Mouse (Mus musculus): ENCODE measurements around the gene Pla2g7. TPM values are rescaled to one million over a fixed set of nuclear protein-coding genes. Genes with fewer than 3 reads are reported as not detected.
A peak's percentile ranks its signal among the peaks of the same experiment; 100 is the strongest.
"Not testable (repeated sequence)": the region's sequence is repeated elsewhere in the genome, so short reads cannot be mapped to it uniquely, and the experiment has no call there.

Gene Pla2g7
- 8.6 and 14.8 TPM in 2 replicates for polyA plus RNA-seq (2012; rRNA removed)

GRCm38 (mm10) chr17:43567992-43568888 lies at the start of gene Pla2g7:
Gene Pla2g7 (plus strand): TSS chr17:43568098.
- peak within 1 kb of the TSS; percentile 54 for H3K27ac ChIP-seq (ENCODE audit: control insufficient read depth, insufficient read depth, low read depth, low read length)
- TF ChIP-seq CTCF (IDR thresholded peaks at IDR 0.05; ENCODE audit: control insufficient read depth, insufficient read depth, insufficient replicate concordance, low read depth, low read length) = no peak
- peak; percentile 45; the same call in 1 of the 2 replicates for TF ChIP-seq POLR2A (IDR thresholded peaks at IDR 0.05; ENCODE audit: control insufficient read depth, low read depth, low read length)

GRCm38 (mm10) chr17:43518644-43519409 lies 49.1 kb upstream of the Pla2g7 start:
- Histone ChIP-seq H3K36me3 (ENCODE audit: control insufficient read depth, insufficient read depth, low read length) (no peaks in the 10 kb centered on the region), H3K4me1 (ENCODE audit: control insufficient read depth, insufficient read depth, low read length) (no peaks in the 10 kb centered on the region), H3K4me3 (ENCODE audit: control insufficient read depth, low read depth, low read length) (no peak overlapping the region), H3K27me3 (ENCODE audit: control insufficient read depth, insufficient read depth, low read length) (no peaks in the 10 kb centered on the region), H3K27ac (ENCODE audit: control insufficient read depth, insufficient read depth, low read depth, low read length) (no peak overlapping the region)
- peak; percentile 33; the same call in 1 of the 2 replicates for TF ChIP-seq CTCF (IDR thresholded peaks at IDR 0.05; ENCODE audit: control insufficient read depth, insufficient read depth, insufficient replicate concordance, low read depth, low read length)
- TF ChIP-seq POLR2A (IDR thresholded peaks at IDR 0.05; ENCODE audit: control insufficient read depth, low read depth, low read length) = no peak

More at GRCm38 (mm10) chr17:43567992-43568888, at the start of gene Pla2g7:
- Histone ChIP-seq H3K4me1 (ENCODE audit: control insufficient read depth, insufficient read depth, low read length) (peaks cover 5% of the 10 kb centered on the region), H3K36me3 (ENCODE audit: control insufficient read depth, insufficient read depth, low read length) (no peaks in the 10 kb centered on the region), H3K4me3 (ENCODE audit: control insufficient read depth, low read depth, low read length) (peak within 1 kb of the TSS; percentile 75), H3K27me3 (ENCODE audit: control insufficient read depth, insufficient read depth, low read length) (no peaks in the 10 kb centered on the region; the same call in 1 of the 2 replicates)

GRCm38 (mm10) chr17:43520166-43520565 lies 47.7 kb upstream of the Pla2g7 start:
- no peak overlapping the region for H3K4me3 ChIP-seq (ENCODE audit: control insufficient read depth, low read depth, low read length)
- no peaks in the 10 kb centered on the region for H3K27me3 ChIP-seq (ENCODE audit: control insufficient read depth, insufficient read depth, low read length)
- H3K36me3 ChIP-seq (ENCODE audit: control insufficient read depth, insufficient read depth, low read length) = no peaks in the 10 kb centered on the region
- no peak overlapping the region for H3K27ac ChIP-seq (ENCODE audit: control insufficient read depth, insufficient read depth, low read depth, low read length)
- no peaks in the 10 kb centered on the region for H3K4me1 ChIP-seq (ENCODE audit: control insufficient read depth, insufficient read depth, low read length)
- TF ChIP-seq CTCF (IDR thresholded peaks at IDR 0.05; ENCODE audit: control insufficient read depth, insufficient read depth, insufficient replicate concordance, low read depth, low read length) = no peak
- TF ChIP-seq POLR2A (IDR thresholded peaks at IDR 0.05; ENCODE audit: control insufficient read depth, low read depth, low read length) = no peak

- Histone ChIP-seq H3K4me3 (ENCODE audit: control insufficient read depth, low read depth, low read length) (no peak overlapping the region), H3K27ac (ENCODE audit: control insufficient read depth, insufficient read depth, low read depth, low read length) (no peak overlapping the region), H3K36me3 (ENCODE audit: control insufficient read depth, insufficient read depth, low read length) (no peaks in the 10 kb centered on the region), H3K4me1 (ENCODE audit: control insufficient read depth, insufficient read depth, low read length) (peaks cover 3% of the 10 kb centered on the region; the same call in 1 of the 2 replicates), H3K27me3 (ENCODE audit: control insufficient read depth, insufficient read depth, low read length) (no peaks in the 10 kb centered on the region)
- TF ChIP-seq CTCF (IDR thresholded peaks at IDR 0.05; ENCODE audit: control insufficient read depth, insufficient read depth, insufficient replicate concordance, low read depth, low read length) (no peak), POLR2A (IDR thresholded peaks at IDR 0.05; ENCODE audit: control insufficient read depth, low read depth, low read length) (no peak)
Measured at GRCm38 (mm10) chr17:43530507-43530906, 37.4 kb upstream of the Pla2g7 start.

GRCm38 (mm10) chr17:43531192-43531591 lies 36.7 kb upstream of the Pla2g7 start:
- no peak for TF ChIP-seq POLR2A (IDR thresholded peaks at IDR 0.05; ENCODE audit: control insufficient read depth, low read depth, low read length)
- TF ChIP-seq CTCF (IDR thresholded peaks at IDR 0.05; ENCODE audit: control insufficient read depth, insufficient read depth, insufficient replicate concordance, low read depth, low read length) = no peak
- no peak overlapping the region for H3K4me3 ChIP-seq (ENCODE audit: control insufficient read depth, low read depth, low read length)
- no peaks in the 10 kb centered on the region for H3K36me3 ChIP-seq (ENCODE audit: control insufficient read depth, insufficient read depth, low read length)
- peaks cover 3% of the 10 kb centered on the region; the same call in 1 of the 2 replicates for H3K4me1 ChIP-seq (ENCODE audit: control insufficient read depth, insufficient read depth, low read length)
- no peaks in the 10 kb centered on the region for H3K27me3 ChIP-seq (ENCODE audit: control insufficient read depth, insufficient read depth, low read length)
- H3K27ac ChIP-seq (ENCODE audit: control insufficient read depth, insufficient read depth, low read depth, low read length) = no peak overlapping the region

GRCm38 (mm10) chr17:43534362-43535222 lies 33.3 kb upstream of the Pla2g7 start:
- Histone ChIP-seq H3K27me3 (ENCODE audit: control insufficient read depth, insufficient read depth, low read length) (no peaks in the 10 kb centered on the region), H3K27ac (ENCODE audit: control insufficient read depth, insufficient read depth, low read depth, low read length) (no peak overlapping the region), H3K4me1 (ENCODE audit: control insufficient read depth, insufficient read depth, low read length) (peaks cover 3% of the 10 kb centered on the region; the same call in 1 of the 2 replicates), H3K4me3 (ENCODE audit: control insufficient read depth, low read depth, low read length) (no peak overlapping the region), H3K36me3 (ENCODE audit: control insufficient read depth, insufficient read depth, low read length) (no peaks in the 10 kb centered on the region)
- TF ChIP-seq POLR2A (IDR thresholded peaks at IDR 0.05; ENCODE audit: control insufficient read depth, low read depth, low read length) = no peak
- TF ChIP-seq CTCF (IDR thresholded peaks at IDR 0.05; ENCODE audit: control insufficient read depth, insufficient read depth, insufficient replicate concordance, low read depth, low read length) = no peak

GRCm38 (mm10) chr17:43536841-43537240 lies 31.1 kb upstream of the Pla2g7 start:
- not testable (repeated sequence) for H3K27me3 ChIP-seq (ENCODE audit: control insufficient read depth, insufficient read depth, low read length); H3K4me1 ChIP-seq (ENCODE audit: control insufficient read depth, insufficient read depth, low read length); H3K27ac ChIP-seq (ENCODE audit: control insufficient read depth, insufficient read depth, low read depth, low read length); H3K4me3 ChIP-seq (ENCODE audit: control insufficient read depth, low read depth, low read length); H3K36me3 ChIP-seq (ENCODE audit: control insufficient read depth, insufficient read depth, low read length)
